ENCODE assay signal across 13 mouse cellular contexts in genomic region chr4:101654256-101654655, GRCm38 (mm10). TPM values are rescaled to one million over a fixed set of nuclear protein-coding genes. Genes with fewer than 3 reads are reported as not detected.
DNase-seq lines count a peak whose midpoint lies in the region; ATAC-seq and TF ChIP-seq lines count a peak whose summit lies in the region.
"Had no signal": no experiment of that assay in that cellular context is flagged by ENCODE, and none has a peak within 500 bp of the region (broad histone marks: within the 10 kb centered on the region; RNA-seq: fewer than 3 reads in every experiment).

No protein-coding gene starts in this region.

- ATAC-seq in G1E (ENCODE audit: extremely low read depth, insufficient number of reproducible peaks, low FRiP score, poor library complexity, severe bottlenecking), result no peak
- ATAC-seq in limb, embryonic 11.5 days (ENCODE audit: insufficient number of reproducible peaks, low FRiP score, low TSS enrichment, low read depth), result peak; percentile 53; the same call in 1 of the 2 replicates
- peak; percentile 46 for ATAC-seq in liver, embryonic 15.5 days (ENCODE audit: insufficient read depth)

- TF ChIP-seq CTCF in G1E (IDR thresholded peaks at IDR 0.05; ENCODE audit: low read depth, low read length), result no peak

- H3K4me2 ChIP-seq in limb, embryonic 11.5 days (ENCODE audit: low read depth, severe bottlenecking), result no peak overlapping the region
- H3K4me2 ChIP-seq in liver, embryonic 15.5 days, result peak overlapping the region; percentile 55
- H3K4me2 ChIP-seq: hindbrain, embryonic 12.5 days; kidney, embryonic 15.5 days; lung, embryonic 15.5 days; neural tube, embryonic 12.5 days had no signal

- peak overlapping the region; percentile 3; the same call in 1 of the 2 replicates for H3K4me3 ChIP-seq in G1E (ENCODE audit: low read depth, low read length)
- no peak overlapping the region for H3K4me3 ChIP-seq in limb, embryonic 11.5 days (ENCODE audit: low read depth, low read length)
- H3K4me3 ChIP-seq in liver, embryonic 15.5 days (replicated peaks), result no peak overlapping the region
- H3K4me3 ChIP-seq: hindbrain, embryonic 12.5 days; kidney, embryonic 15.5 days; lung, embryonic 15.5 days; neural tube, embryonic 12.5 days had no signal

- no peaks in the 10 kb centered on the region for H3K9me3 ChIP-seq in G1E (replicated peaks)
- H3K9me3 ChIP-seq in limb, embryonic 11.5 days (ENCODE audit: control insufficient read depth, low read length), result no peaks in the 10 kb centered on the region
- no peaks in the 10 kb centered on the region for H3K9me3 ChIP-seq in liver, embryonic 15.5 days (replicated peaks)
- H3K9me3 ChIP-seq: hindbrain, embryonic 12.5 days; kidney, embryonic 15.5 days; lung, embryonic 15.5 days; neural tube, embryonic 12.5 days had no signal

- 23% methylated on average over 6 of the region's 6 CpGs for WGBS in limb, embryonic 11.5 days
- 56% methylated on average over 6 of the region's 6 CpGs for WGBS in liver, embryonic 15.5 days (ENCODE audit: insufficient replicate concordance)

- no peak overlapping the region for H3K9ac ChIP-seq in limb, embryonic 11.5 days (ENCODE audit: low read length)
- H3K9ac ChIP-seq in liver, embryonic 15.5 days, result peak overlapping the region; percentile 46; the same call in 1 of the 2 replicates
- H3K9ac ChIP-seq: hindbrain, embryonic 12.5 days; kidney, embryonic 15.5 days; lung, embryonic 15.5 days; neural tube, embryonic 12.5 days had no signal

- peaks cover 84% of the 10 kb centered on the region for H3K4me1 ChIP-seq in G1E (ENCODE audit: insufficient read depth, low read depth, low read length)
- peaks cover 13% of the 10 kb centered on the region for H3K4me1 ChIP-seq in limb, embryonic 11.5 days (ENCODE audit: control insufficient read depth, insufficient read depth, low read length)
- H3K4me1 ChIP-seq in liver, embryonic 15.5 days (replicated peaks), result peaks cover 81% of the 10 kb centered on the region
- H3K4me1 ChIP-seq: neural tube, embryonic 12.5 days had no signal

- H3K27me3 ChIP-seq in G1E (ENCODE audit: insufficient read depth, low read length), result no peaks in the 10 kb centered on the region
- no peaks in the 10 kb centered on the region for H3K27me3 ChIP-seq in limb, embryonic 11.5 days (ENCODE audit: control insufficient read depth, insufficient read depth, low read length)
- H3K27me3 ChIP-seq in liver, embryonic 15.5 days, result no peaks in the 10 kb centered on the region
- H3K27me3 ChIP-seq: hindbrain, embryonic 12.5 days; kidney, embryonic 15.5 days; lung, embryonic 15.5 days; neural tube, embryonic 12.5 days had no signal

- DNase-seq in G1E (ENCODE audit: low spot score), result no peak
- peak; percentile 60 for DNase-seq in embryo, embryonic 10.5 days (ENCODE audit: low spot score)
- DNase-seq in limb, embryonic 11.5 days (ENCODE audit: low spot score), result peak; percentile 51
- no peak for DNase-seq in left cerebral cortex, adult 18-20 months (ENCODE audit: low spot score in 2 of 2)
- no peak for DNase-seq in frontal cortex, postnatal 14 days (ENCODE audit: low spot score in 2 of 2)
- no peak for DNase-seq in testis, postnatal 10 days (ENCODE audit: low spot score)
- DNase-seq: cerebellum, adult 11-12 months; right cerebral cortex, postnatal 25 days had no signal

- H3K36me3 ChIP-seq in G1E (replicated peaks), result peaks cover 70% of the 10 kb centered on the region
- no peaks in the 10 kb centered on the region for H3K36me3 ChIP-seq in limb, embryonic 11.5 days (ENCODE audit: control insufficient read depth, insufficient read depth, low read length)
- peaks cover 34% of the 10 kb centered on the region for H3K36me3 ChIP-seq in liver, embryonic 15.5 days (replicated peaks)

- H3K27ac ChIP-seq in limb, embryonic 11.5 days (replicated peaks; ENCODE audit: low read depth, low read length), result no peak overlapping the region
- peak overlapping the region; percentile 90 for H3K27ac ChIP-seq in liver, embryonic 15.5 days (replicated peaks)
- H3K27ac ChIP-seq: hindbrain, embryonic 12.5 days; kidney, embryonic 15.5 days; lung, embryonic 15.5 days; neural tube, embryonic 12.5 days had no signal

RNA-seq across cellular contexts. Expression of gene Leprot, which starts 6.7 kb away (rescaled TPM):
- total RNA-seq in G1E (2014; fragmentation: Nextera tagmentation), result 36.8 and 44.3 TPM in 2 replicates
- 121 and 129 TPM in 2 replicates for total RNA-seq in G1E (2017)
- 6.1 and 10.4 TPM in 2 replicates for polyA plus RNA-seq in G1E (2012)
- 59.4 and 60.8 TPM in 2 replicates for polyA plus RNA-seq in limb, embryonic 11.5 days (2014; fragmentation: Nextera tagmentation; extraction: Ambion mirVana)
- polyA plus RNA-seq in liver, embryonic 15.5 days (2015; fragmentation: Nextera tagmentation; extraction: Ambion mirVana), result 47.5 and 47.9 TPM in 2 replicates
- total RNA-seq in left cerebral cortex, adult 18-20 months (2021), result 10 to 100 TPM; 25.8 to 26.9 TPM

Comparison
In these comparisons a context has a peak if more than half of its experiments do, and no peak if none do; other contexts are left out.
1. DNase-seq: peak in embryo, embryonic 10.5 days (single experiment) and limb, embryonic 11.5 days (single experiment); none in G1E (single experiment), left cerebral cortex, adult 18-20 months (0 of 2), frontal cortex, postnatal 14 days (0 of 2) and testis, postnatal 10 days (single experiment).